Comparison of ENCODE assay signal across 8 mouse cellular contexts in the genomic region with DNA sequence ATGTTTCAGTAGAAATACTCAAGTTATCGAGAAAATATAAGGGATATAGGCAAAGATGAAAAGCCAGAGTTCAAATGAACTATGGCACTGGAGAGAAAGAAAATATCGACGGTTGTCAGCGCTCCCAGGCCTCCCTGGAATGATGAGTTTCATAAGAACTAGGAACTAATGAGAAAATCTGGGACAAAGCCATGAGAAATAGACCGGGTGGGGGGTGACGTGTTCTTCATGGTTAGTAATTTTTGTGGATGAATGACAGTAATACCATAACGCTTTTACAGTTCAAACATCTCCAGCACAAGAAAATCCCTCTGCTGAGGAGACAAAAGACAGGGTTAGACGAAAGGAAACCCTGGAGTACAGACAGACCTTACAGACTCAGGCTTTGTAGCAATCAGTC. TPM values are rescaled to one million over a fixed set of nuclear protein-coding genes. Genes with fewer than 3 reads are reported as not detected.
DNase-seq lines count a peak whose midpoint lies in the region; ATAC-seq and TF ChIP-seq lines count a peak whose summit lies in the region.

No protein-coding gene starts in this region.

- peak overlapping the region; percentile 83 for H3K4me2 ChIP-seq in forebrain, embryonic 14.5 days (ENCODE audit: low read length)
- peak overlapping the region; percentile 67 for H3K4me2 ChIP-seq in liver, embryonic 14.5 days (ENCODE audit: low read depth)

- H3K9ac ChIP-seq in forebrain, embryonic 14.5 days (ENCODE audit: low read length), result peak overlapping the region; percentile 83
- H3K9ac ChIP-seq in liver, embryonic 14.5 days (replicated peaks), result peak overlapping the region; percentile 76

- H3K27ac ChIP-seq in forebrain, embryonic 14.5 days (ENCODE audit: low read depth, low read length), result no peak overlapping the region
- H3K27ac ChIP-seq in liver, embryonic 14.5 days, result no peak overlapping the region

- peaks cover 52% of the 10 kb centered on the region for H3K4me1 ChIP-seq in erythroblast, embryonic 14.5 days (ENCODE audit: control insufficient read depth)
- H3K4me1 ChIP-seq in forebrain, embryonic 14.5 days (ENCODE audit: control insufficient read depth, insufficient read depth, low read length), result peaks cover 12% of the 10 kb centered on the region
- H3K4me1 ChIP-seq in liver, embryonic 14.5 days (replicated peaks; ENCODE audit: control insufficient read depth in 2 of 2, insufficient read depth in 2 of 2, low read length in 1 of 2), result peaks cover 6 to 9% of the 10 kb centered on the region in 2 experiments

- peaks cover 23% of the 10 kb centered on the region for H3K79me3 ChIP-seq in C2C12 (ENCODE audit: low read depth)

- no peak for TF ChIP-seq EP300 in liver, embryonic 14.5 days (IDR thresholded peaks at IDR 0.05; ENCODE audit: low read depth)

- H3K79me2 ChIP-seq in C2C12 (ENCODE audit: control insufficient read depth, insufficient read depth), result peaks cover 53% of the 10 kb centered on the region

- H3K9me3 ChIP-seq in erythroblast, embryonic 14.5 days (ENCODE audit: control insufficient read depth, low read length), result no peaks in the 10 kb centered on the region
- no peaks in the 10 kb centered on the region for H3K9me3 ChIP-seq in forebrain, embryonic 14.5 days (replicated peaks; ENCODE audit: control insufficient read depth, low read length)
- no peaks in the 10 kb centered on the region for H3K9me3 ChIP-seq in liver, embryonic 14.5 days (ENCODE audit: control insufficient read depth, low read length)

- H3K4me3 ChIP-seq in erythroblast, embryonic 14.5 days (replicated peaks), result peak overlapping the region; percentile 69
- H3K4me3 ChIP-seq in C2C12 (ENCODE audit: insufficient read depth, poor library complexity, severe bottlenecking), result peak overlapping the region; percentile 83
- peak overlapping the region; percentile 84 for H3K4me3 ChIP-seq in forebrain, embryonic 14.5 days (ENCODE audit: low read depth, low read length)
- H3K4me3 ChIP-seq in liver, embryonic 14.5 days (ENCODE audit: insufficient read depth in 1 of 2, low read depth in 2 of 2, low read length in 2 of 2), result peak overlapping the region; percentile 61 to 82

- ATAC-seq in erythroblast, adult 5-6 weeks (replicated peaks; ENCODE audit: low FRiP score, poor library complexity, severe bottlenecking), result no peak
- no peak for ATAC-seq in forebrain, embryonic 14.5 days
- ATAC-seq in liver, embryonic 14.5 days (ENCODE audit: insufficient read depth), result no peak

- peaks cover 75% of the 10 kb centered on the region for H3K36me3 ChIP-seq in erythroblast, embryonic 14.5 days (ENCODE audit: control insufficient read depth)
- H3K36me3 ChIP-seq in C2C12 (ENCODE audit: control insufficient read depth, insufficient read depth), result peaks cover 42% of the 10 kb centered on the region
- H3K36me3 ChIP-seq in forebrain, embryonic 14.5 days (ENCODE audit: control insufficient read depth, insufficient read depth, low read length), result peaks cover 54% of the 10 kb centered on the region
- peaks cover 42% of the 10 kb centered on the region for H3K36me3 ChIP-seq in liver, embryonic 14.5 days (replicated peaks; ENCODE audit: control insufficient read depth, insufficient read depth, low read depth)

- H3ac ChIP-seq in C2C12 (ENCODE audit: control insufficient read depth, insufficient read length, low read depth), result peak overlapping the region; percentile 97

- no peaks in the 10 kb centered on the region for H3K27me3 ChIP-seq in erythroblast, embryonic 14.5 days (ENCODE audit: control insufficient read depth)
- H3K27me3 ChIP-seq in C2C12 (ENCODE audit: control insufficient read depth, insufficient read depth, insufficient read length), result no peaks in the 10 kb centered on the region
- no peaks in the 10 kb centered on the region for H3K27me3 ChIP-seq in forebrain, embryonic 14.5 days (replicated peaks; ENCODE audit: control insufficient read depth, insufficient read depth, low read length)
- no peaks in the 10 kb centered on the region for H3K27me3 ChIP-seq in liver, embryonic 14.5 days (ENCODE audit: control insufficient read depth, insufficient read depth, low read length)

- TF ChIP-seq CTCF in C2C12 (IDR thresholded peaks at IDR 0.05; ENCODE audit: control insufficient read depth, insufficient read depth, insufficient read length), result no peak
- no peak for TF ChIP-seq CTCF in liver, embryonic 14.5 days (IDR thresholded peaks at IDR 0.05; ENCODE audit: low read depth)

- 19% methylated on average over 8 of the region's 8 CpGs for WGBS in forebrain, embryonic 14.5 days
- 58% methylated on average over 8 of the region's 8 CpGs for WGBS in liver, embryonic 14.5 days (ENCODE audit: insufficient replicate concordance)

- DNase-seq in forebrain, embryonic 14.5 days (ENCODE audit: low spot score), result no peak
- DNase-seq in liver, embryonic 14.5 days (ENCODE audit: low read depth in 3 of 3, low spot score in 3 of 3), result no peak
- no peak for DNase-seq in thymus, postnatal 0 days (ENCODE audit: low spot score)
- no peak for DNase-seq in left cerebral cortex, postnatal 14 days (ENCODE audit: low spot score in 2 of 2)
- no peak for DNase-seq in gastrocnemius, adult 18-20 months (ENCODE audit: low spot score)

- intact Hi-C loops in left cerebral cortex, postnatal 14 days (cut with DNase I), result no loop called here

TF ChIP-seq in C2C12, 6 proteins besides CTCF, POLR2A, EP300 and RAD21:
- TF ChIP-seq MYOD1 (IDR thresholded peaks at IDR 0.05; ENCODE audit: control insufficient read depth, insufficient read length, low read depth), result no peak
- no peak for TF ChIP-seq MYOG (IDR thresholded peaks at IDR 0.05; ENCODE audit: control insufficient read depth, extremely low read depth, insufficient read length)
- no peak for TF ChIP-seq USF1 (IDR thresholded peaks at IDR 0.05; ENCODE audit: low read depth)
- TF ChIP-seq FOSL1 (IDR thresholded peaks at IDR 0.05; ENCODE audit: insufficient read depth, low read length, poor library complexity, severe bottlenecking), result no peak
- TF ChIP-seq MAX (IDR thresholded peaks at IDR 0.05), result no peak
- TF ChIP-seq CEBPB (IDR thresholded peaks at IDR 0.05; ENCODE audit: low read depth), result no peak

RNA-seq across cellular contexts. Expression of gene Jpt2, which starts 1.1 kb away (rescaled TPM):
- 0.83 and 1.0 TPM in 2 replicates for polyA plus RNA-seq in erythroblast, embryonic 14.5 days (2012)
- total RNA-seq in erythroblast, adult 5-6 weeks (2015; ENCODE audit: low replicate concordance), result 20.8 and 28.6 TPM in 2 replicates
- total RNA-seq in erythroblast, adult 5-6 weeks (2017; ENCODE audit: low replicate concordance), result 22.9 and 40.1 TPM in 2 replicates
- polyA plus RNA-seq in C2C12 (2012; fragmentation: generic; extraction: Trizol), result 57.4 TPM
- 73.4 and 81.1 TPM in 2 replicates for polyA plus RNA-seq in forebrain, embryonic 14.5 days (2014; fragmentation: Nextera tagmentation; extraction: Ambion mirVana)
- 18.9 and 24.3 TPM in 2 replicates for polyA plus RNA-seq in liver, embryonic 14.5 days (2012; rRNA removed)
- polyA plus RNA-seq in liver, embryonic 14.5 days (2014; fragmentation: Nextera tagmentation; extraction: Ambion mirVana), result 31.6 and 34.3 TPM in 2 replicates
- 54.0 and 55.2 TPM in 2 replicates for polyA plus RNA-seq in thymus, postnatal 0 days (2015; fragmentation: Nextera tagmentation; extraction: Ambion mirVana)
- total RNA-seq in left cerebral cortex, postnatal 14 days (2021), result 10 to 100 TPM in 1 of 2 experiments, 1 to 10 TPM in 1; 5.3 to 10.4 TPM
- total RNA-seq in gastrocnemius, adult 18-20 months (2021), result 1 to 10 TPM; 3.9 to 5.9 TPM

RNA-seq across cellular contexts. Expression of gene Mapk8ip3, which starts 22.6 kb away (rescaled TPM):
- polyA plus RNA-seq in erythroblast, embryonic 14.5 days (2012), result 5.7 and 7.2 TPM in 2 replicates
- total RNA-seq in erythroblast, adult 5-6 weeks (2015; ENCODE audit: low replicate concordance), result 42.7 and 48.3 TPM in 2 replicates
- total RNA-seq in erythroblast, adult 5-6 weeks (2017; ENCODE audit: low replicate concordance), result 109 and 222 TPM in 2 replicates
- 17.7 TPM for polyA plus RNA-seq in C2C12 (2012; fragmentation: generic; extraction: Trizol)
- 49.9 and 76.1 TPM in 2 replicates for polyA plus RNA-seq in forebrain, embryonic 14.5 days (2014; fragmentation: Nextera tagmentation; extraction: Ambion mirVana)
- 30.6 and 34.3 TPM in 2 replicates for polyA plus RNA-seq in liver, embryonic 14.5 days (2012; rRNA removed)
- polyA plus RNA-seq in liver, embryonic 14.5 days (2014; fragmentation: Nextera tagmentation; extraction: Ambion mirVana), result 7.2 and 8.0 TPM in 2 replicates
- 15.3 and 18.3 TPM in 2 replicates for polyA plus RNA-seq in thymus, postnatal 0 days (2015; fragmentation: Nextera tagmentation; extraction: Ambion mirVana)
- total RNA-seq in left cerebral cortex, postnatal 14 days (2021), result 100 to 1,000 TPM; 315 to 321 TPM
- total RNA-seq in gastrocnemius, adult 18-20 months (2021), result 10 to 100 TPM; 13.2 to 14.5 TPM

RNA-seq across cellular contexts. Expression of gene Cramp1l, which starts 56.2 kb away (rescaled TPM):
- polyA plus RNA-seq in erythroblast, embryonic 14.5 days (2012), result 1.1 and 1.5 TPM in 2 replicates
- total RNA-seq in erythroblast, adult 5-6 weeks (2015; ENCODE audit: low replicate concordance), result 16.7 and 18.0 TPM in 2 replicates
- 16.2 and 19.0 TPM in 2 replicates for total RNA-seq in erythroblast, adult 5-6 weeks (2017; ENCODE audit: low replicate concordance)
- polyA plus RNA-seq in C2C12 (2012; fragmentation: generic; extraction: Trizol), result 4.3 TPM
- 5.4 and 7.5 TPM in 2 replicates for polyA plus RNA-seq in forebrain, embryonic 14.5 days (2014; fragmentation: Nextera tagmentation; extraction: Ambion mirVana)
- polyA plus RNA-seq in liver, embryonic 14.5 days (2012; rRNA removed), result 7.8 and 7.9 TPM in 2 replicates
- polyA plus RNA-seq in liver, embryonic 14.5 days (2014; fragmentation: Nextera tagmentation; extraction: Ambion mirVana), result 3.2 and 3.9 TPM in 2 replicates
- 4.7 and 5.4 TPM in 2 replicates for polyA plus RNA-seq in thymus, postnatal 0 days (2015; fragmentation: Nextera tagmentation; extraction: Ambion mirVana)
- total RNA-seq in left cerebral cortex, postnatal 14 days (2021), result 10 to 100 TPM; 26.0 to 27.9 TPM
- 1 to 10 TPM; 6.8 to 7.6 TPM for total RNA-seq in gastrocnemius, adult 18-20 months (2021)

RNA-seq across cellular contexts. Expression of gene Ift140, which starts 56.5 kb away (rescaled TPM):
- 0.97 and 1.0 TPM in 2 replicates for polyA plus RNA-seq in erythroblast, embryonic 14.5 days (2012)
- 61.9 and 62.3 TPM in 2 replicates for total RNA-seq in erythroblast, adult 5-6 weeks (2015; ENCODE audit: low replicate concordance)
- total RNA-seq in erythroblast, adult 5-6 weeks (2017; ENCODE audit: low replicate concordance), result 158 and 187 TPM in 2 replicates
- polyA plus RNA-seq in C2C12 (2012; fragmentation: generic; extraction: Trizol), result 7.5 TPM
- polyA plus RNA-seq in forebrain, embryonic 14.5 days (2014; fragmentation: Nextera tagmentation; extraction: Ambion mirVana), result 16.1 and 20.4 TPM in 2 replicates
- 51.8 and 61.2 TPM in 2 replicates for polyA plus RNA-seq in liver, embryonic 14.5 days (2012; rRNA removed)
- 115 and 124 TPM in 2 replicates for polyA plus RNA-seq in liver, embryonic 14.5 days (2014; fragmentation: Nextera tagmentation; extraction: Ambion mirVana)
- 10.6 and 11.7 TPM in 2 replicates for polyA plus RNA-seq in thymus, postnatal 0 days (2015; fragmentation: Nextera tagmentation; extraction: Ambion mirVana)
- 10 to 100 TPM; 19.8 to 22.9 TPM for total RNA-seq in left cerebral cortex, postnatal 14 days (2021)
- total RNA-seq in gastrocnemius, adult 18-20 months (2021), result 1 to 10 TPM; 1.9 to 2.1 TPM
